Mouse (Mus musculus): Measurements from ENCODE around the gene Gm5089. TPM values are rescaled to one million over a fixed set of nuclear protein-coding genes. Genes with fewer than 3 reads are reported as not detected.

Gene Gm5089
- total and polyA plus RNA-seq, 3 experiments, result not detected

DNA sequence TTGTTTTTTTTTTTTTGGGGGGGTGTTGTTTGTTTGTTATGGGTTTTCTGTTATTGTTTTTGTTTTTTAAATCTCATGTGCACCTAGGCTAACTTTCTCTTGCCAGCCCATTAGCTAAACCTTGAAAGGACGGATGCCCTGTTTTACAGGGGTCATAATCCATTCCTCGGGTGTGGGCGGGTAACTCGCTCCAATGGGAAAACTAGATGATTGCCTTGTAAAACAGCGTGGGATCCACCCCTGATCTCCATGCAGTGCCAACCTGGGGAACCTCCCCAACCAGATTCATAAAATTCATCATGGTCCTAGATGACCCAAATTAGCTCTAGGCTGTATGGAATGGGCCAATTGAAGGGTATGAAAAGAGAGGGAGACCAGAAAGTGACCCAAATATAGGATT is 51.0 kb downstream of the Gm5089 start:
- H3K36me3 ChIP-seq (ENCODE audit: control insufficient read depth in 1 of 2, insufficient read depth in 2 of 2, low read length in 2 of 2), result no peaks in the 10 kb centered on the region
- no peaks in the 10 kb centered on the region for H3K4me1 ChIP-seq (ENCODE audit: control insufficient read depth in 1 of 2, insufficient read depth in 2 of 2, low read length in 2 of 2)
- H3K79me2 ChIP-seq (ENCODE audit: control insufficient read depth, insufficient read depth, low read length, poor library complexity), result no peaks in the 10 kb centered on the region
- no peak overlapping the region for H3K27ac ChIP-seq (ENCODE audit: control insufficient read depth, low read depth, low read length)
- no peaks in the 10 kb centered on the region for H3K27me3 ChIP-seq (ENCODE audit: control insufficient read depth in 1 of 2, insufficient read depth in 2 of 2, low read length in 2 of 2)
- DNase-seq (ENCODE audit: low read depth, low spot score), result no peak
- H3K4me3 ChIP-seq (ENCODE audit: control insufficient read depth in 1 of 2, insufficient read depth in 1 of 2, low read depth in 2 of 2, low read length in 2 of 2), result no peak overlapping the region
- H3K9ac ChIP-seq (ENCODE audit: control insufficient read depth, low read depth, low read length, poor library complexity, severe bottlenecking), result no peak overlapping the region
- H3K9me3 ChIP-seq (replicated peaks; ENCODE audit: insufficient read depth, low read length), result no peaks in the 10 kb centered on the region
- TF ChIP-seq KAT2A (conservative IDR thresholded peaks at IDR 0.05; ENCODE audit: low read depth, low read length), result no peak
- TF ChIP-seq MYC (IDR thresholded peaks at IDR 0.05; ENCODE audit: low read depth, low read length), result no peak
- no peak for TF ChIP-seq TBP (IDR thresholded peaks at IDR 0.05; ENCODE audit: low read depth, low read length)
- no peak for TF ChIP-seq TAL1 (IDR thresholded peaks at IDR 0.05; ENCODE audit: low read length)
- no peak for TF ChIP-seq ELF1 (IDR thresholded peaks at IDR 0.05; ENCODE audit: low read depth, low read length)
- TF ChIP-seq POLR2A (IDR thresholded peaks at IDR 0.05; ENCODE audit: control insufficient read depth in 1 of 2, insufficient read depth in 1 of 2, low read depth in 1 of 2, low read length in 2 of 2, poor library complexity in 1 of 2), result no peak
- no peak for TF ChIP-seq GATA1 (IDR thresholded peaks at IDR 0.05; ENCODE audit: low read depth, low read length)
- no peak for TF ChIP-seq UBTF (IDR thresholded peaks at IDR 0.05; ENCODE audit: borderline replicate concordance, insufficient read depth, low read depth, low read length)
- TF ChIP-seq SMC3 (IDR thresholded peaks at IDR 0.05; ENCODE audit: low read depth, low read length), result no peak

GRCm38 (mm10) chr14:122398676-122399075 is 52.2 kb downstream of the Gm5089 start:
- Histone ChIP-seq H3K4me3 (ENCODE audit: control insufficient read depth in 1 of 2, insufficient read depth in 1 of 2, low read depth in 2 of 2, low read length in 2 of 2) (no peak overlapping the region), H3K27ac (ENCODE audit: control insufficient read depth, low read depth, low read length) (no peak overlapping the region), H3K9me3 (replicated peaks; ENCODE audit: insufficient read depth, low read length) (no peaks in the 10 kb centered on the region), H3K79me2 (ENCODE audit: control insufficient read depth, insufficient read depth, low read length, poor library complexity) (no peaks in the 10 kb centered on the region), H3K9ac (ENCODE audit: control insufficient read depth, low read depth, low read length, poor library complexity, severe bottlenecking) (no peak overlapping the region), H3K4me1 (ENCODE audit: control insufficient read depth in 1 of 2, insufficient read depth in 2 of 2, low read length in 2 of 2) (no peaks in the 10 kb centered on the region), H3K27me3 (ENCODE audit: control insufficient read depth in 1 of 2, insufficient read depth in 2 of 2, low read length in 2 of 2) (no peaks in the 10 kb centered on the region), H3K36me3 (ENCODE audit: control insufficient read depth in 1 of 2, insufficient read depth in 2 of 2, low read length in 2 of 2) (no peaks in the 10 kb centered on the region)
- TF ChIP-seq BHLHE40 (IDR thresholded peaks at IDR 0.05; ENCODE audit: borderline replicate concordance, low read depth, low read length) (no peak), GABPA (IDR thresholded peaks at IDR 0.05; ENCODE audit: low read depth, low read length) (no peak), MAFK (IDR thresholded peaks at IDR 0.05; ENCODE audit: borderline replicate concordance, low read depth, low read length) (no peak), CHD2 (IDR thresholded peaks at IDR 0.05; ENCODE audit: low read length) (no peak), CTCF (IDR thresholded peaks at IDR 0.05 in 2 of 3, conservative IDR thresholded peaks at IDR 0.05 in 1 of 3; ENCODE audit: control insufficient read depth in 1 of 3, insufficient read depth in 1 of 3, low read depth in 2 of 3, low read length in 3 of 3, poor library complexity in 1 of 3, severe bottlenecking in 1 of 3) (no peak), NELFE (IDR thresholded peaks at IDR 0.05; ENCODE audit: low read depth, low read length) (no peak), HCFC1 (IDR thresholded peaks at IDR 0.05; ENCODE audit: low read depth, low read length) (no peak), SMC3 (IDR thresholded peaks at IDR 0.05; ENCODE audit: low read depth, low read length) (no peak), ETS1 (IDR thresholded peaks at IDR 0.05; ENCODE audit: low read depth, low read length) (no peak), TBP (IDR thresholded peaks at IDR 0.05; ENCODE audit: low read depth, low read length) (no peak), CHD1 (IDR thresholded peaks at IDR 0.05; ENCODE audit: low read depth, low read length) (no peak), EP300 (IDR thresholded peaks at IDR 0.05; ENCODE audit: low read depth in 1 of 2, low read length in 2 of 2) (no peak), POLR2A (IDR thresholded peaks at IDR 0.05; ENCODE audit: control insufficient read depth in 1 of 2, insufficient read depth in 1 of 2, low read depth in 1 of 2, low read length in 2 of 2, poor library complexity in 1 of 2) (no peak)
- no peak for DNase-seq (ENCODE audit: low read depth, low spot score)
